Mouse (Mus musculus) neutrophil, adult 5-6 weeks (primary cell): ENCODE data around the gene Kirrel3. TPM values are rescaled to one million over a fixed set of nuclear protein-coding genes. Genes with fewer than 3 reads are reported as not detected.

Experiments used
- ATAC-seq: fragments of 151-379, 151-347 bp; 2 replicates; pipeline ENCODE4 v1.8.0; 2017; ENCODE audit warnings: mild to moderate bottlenecking, moderate TSS enrichment; ENCODE audit not compliant: insufficient number of reproducible peaks, poor library complexity, low FRiP score, severe bottlenecking; ENCODE audit errors: extremely low read depth
- total RNA-seq: library from RNA; stranded (forward); fragments of 200-1000 nt; gene quantifications from 2 replicates; pipeline ENCODE4 v1.2.3, GENCODE M21; 2017

Gene Kirrel3
- total RNA-seq, 1 experiment from 2014 or later, result not detected

DNA sequence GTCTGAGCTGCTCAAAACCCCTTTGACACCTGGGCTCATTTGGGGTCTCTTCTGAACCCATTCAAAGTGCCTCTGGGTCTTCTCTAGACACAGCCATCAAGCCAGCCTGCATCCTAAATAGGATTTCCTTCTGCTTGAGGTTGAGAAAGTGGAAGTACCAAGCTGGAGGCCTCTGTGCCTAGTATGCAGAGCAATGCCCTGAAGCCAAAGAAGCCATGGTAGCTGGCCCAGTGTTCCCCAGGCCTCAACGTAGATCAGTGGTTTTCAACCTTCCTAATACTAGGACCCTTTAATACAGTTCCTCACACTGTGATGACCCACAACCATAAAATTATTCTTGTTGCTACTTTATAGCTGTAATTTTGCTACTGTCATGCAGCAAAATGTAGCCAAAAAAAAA lies 167.4 kb downstream of the Kirrel3 start:
- ATAC-seq, result no peak

DNA sequence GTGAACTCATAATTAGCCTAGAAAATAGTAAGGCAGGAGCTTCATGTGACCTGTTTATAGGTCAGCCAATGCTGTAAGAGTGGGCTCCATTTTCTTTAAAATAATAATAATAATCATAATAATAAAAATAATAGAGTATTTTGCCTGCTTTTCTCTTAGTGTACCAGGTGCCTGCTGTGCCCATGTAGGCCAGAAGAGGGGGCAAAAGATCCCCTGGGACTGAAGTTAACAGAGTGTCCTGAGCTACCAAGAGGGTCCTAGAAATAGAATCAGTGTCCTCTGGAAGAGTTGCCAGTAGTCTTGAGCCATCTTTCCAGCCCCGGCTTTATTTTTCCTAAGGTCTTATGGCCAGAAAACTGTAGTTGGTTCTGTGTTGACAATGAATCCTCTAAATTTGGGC lies 174.9 kb downstream of the Kirrel3 start:
- no peak for ATAC-seq

DNA sequence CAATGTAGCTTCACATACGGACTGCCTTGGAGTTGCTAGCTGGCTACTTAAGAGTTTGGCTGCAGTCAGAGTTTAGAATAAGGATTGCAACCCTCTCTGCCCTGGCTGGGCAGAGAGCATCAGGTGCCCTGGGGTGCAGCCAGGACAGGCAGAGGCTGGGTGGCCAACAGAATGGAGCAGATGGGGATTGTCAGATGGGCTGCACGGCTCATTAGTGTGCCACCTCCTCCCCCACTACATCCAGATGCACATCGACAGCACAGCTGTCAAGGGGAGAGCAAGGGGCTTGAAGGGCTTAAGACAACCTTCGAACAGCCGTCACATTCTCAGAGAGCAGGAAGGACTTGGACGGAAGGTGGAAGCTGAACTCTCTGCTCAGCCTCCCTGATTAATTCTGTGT lies 177.7 kb downstream of the Kirrel3 start:
- ATAC-seq, result no peak

- ATAC-seq, result no peak
Observed at GRCm38 (mm10) chr9:34665361-34666129, 179.9 kb downstream of the Kirrel3 start.

GRCm38 (mm10) chr9:34667182-34667581 lies 181.5 kb downstream of the Kirrel3 start:
- ATAC-seq, result no peak

DNA sequence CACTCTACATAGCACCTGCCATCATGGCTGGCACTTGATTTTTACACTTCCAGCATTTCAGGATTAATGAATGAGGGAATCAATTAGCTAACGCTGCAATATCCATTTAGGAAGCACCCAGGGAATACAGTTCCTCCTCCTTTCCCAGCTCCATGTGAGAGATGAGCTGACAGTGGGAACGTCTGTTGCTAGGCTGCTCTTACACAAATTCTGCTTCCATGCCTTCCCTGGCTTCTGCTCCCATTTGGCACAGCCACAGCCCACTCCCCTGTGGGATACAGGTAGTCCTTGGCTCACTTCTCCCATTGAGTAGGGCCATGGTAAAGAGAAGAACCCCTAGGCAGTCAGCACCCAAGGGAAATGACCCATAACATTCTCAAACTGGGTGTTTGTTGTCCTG lies 185.2 kb downstream of the Kirrel3 start:
- no peak for ATAC-seq

- no peak for ATAC-seq
Observed at GRCm38 (mm10) chr9:34686798-34687197, 201.1 kb downstream of the Kirrel3 start.

DNA sequence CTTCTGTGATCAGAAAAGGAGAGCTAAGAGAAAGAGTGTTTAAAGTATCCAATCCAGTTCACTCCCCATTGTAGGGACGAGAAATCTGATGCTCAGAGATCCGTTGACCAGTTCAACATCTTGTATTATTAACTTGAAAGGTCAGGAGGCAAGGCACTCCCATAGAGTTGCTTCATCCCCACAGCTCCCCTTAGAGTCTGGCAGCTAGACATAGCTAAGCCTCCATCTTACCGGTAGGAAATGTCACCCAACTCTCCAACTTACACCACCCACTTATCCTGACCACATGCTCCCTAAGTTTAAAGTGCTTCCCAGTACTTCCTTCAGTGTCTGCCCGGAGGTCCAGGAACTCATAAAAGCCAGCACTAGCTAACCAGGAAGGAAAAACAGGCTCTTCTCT lies 202.7 kb downstream of the Kirrel3 start:
- ATAC-seq, result no peak

DNA sequence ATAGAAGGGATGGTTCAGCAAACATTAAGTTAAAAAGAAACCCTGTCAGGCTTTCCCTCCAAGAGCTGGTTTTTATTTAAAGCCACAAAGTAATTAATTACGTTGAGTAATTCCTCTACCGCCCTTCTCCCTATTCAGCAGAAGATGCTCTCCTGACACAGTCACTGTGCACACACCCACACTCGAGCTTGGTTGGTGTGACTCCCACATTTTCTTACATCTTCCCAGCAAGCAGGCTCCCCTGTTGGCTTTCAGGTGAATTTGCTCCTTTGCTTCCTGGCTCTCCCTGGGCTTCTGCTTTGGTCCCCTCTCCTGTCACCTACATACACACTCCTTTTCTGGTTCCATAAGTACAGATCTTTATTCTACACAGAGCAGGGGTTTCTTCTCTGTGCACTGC lies 203.7 kb downstream of the Kirrel3 start:
- ATAC-seq, result no peak

DNA sequence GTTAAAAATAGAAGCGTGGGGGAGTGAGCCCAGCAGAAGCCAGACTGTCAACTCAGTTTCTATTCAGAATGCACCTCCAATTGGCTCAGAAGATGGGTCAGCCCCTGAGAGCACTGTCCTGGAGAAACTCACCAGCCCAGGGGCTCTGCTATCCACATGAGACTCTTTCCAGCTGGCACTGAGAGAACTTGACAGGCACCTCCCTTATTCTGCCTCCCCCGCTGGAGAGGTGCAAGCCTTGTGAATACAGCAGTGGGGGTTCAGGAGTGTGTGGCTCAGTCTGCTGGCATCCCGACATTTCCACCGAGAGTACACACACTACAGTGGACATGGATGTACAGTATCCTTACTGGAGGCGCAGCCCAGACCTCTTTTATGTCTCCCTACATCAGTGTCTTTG lies 210.0 kb downstream of the Kirrel3 start:
- ATAC-seq, result no peak

GRCm38 (mm10) chr9:34703547-34704300 lies 218.0 kb downstream of the Kirrel3 start:
- no peak for ATAC-seq

- ATAC-seq, result no peak
Observed at GRCm38 (mm10) chr9:34704357-34704756, 218.7 kb downstream of the Kirrel3 start.

DNA sequence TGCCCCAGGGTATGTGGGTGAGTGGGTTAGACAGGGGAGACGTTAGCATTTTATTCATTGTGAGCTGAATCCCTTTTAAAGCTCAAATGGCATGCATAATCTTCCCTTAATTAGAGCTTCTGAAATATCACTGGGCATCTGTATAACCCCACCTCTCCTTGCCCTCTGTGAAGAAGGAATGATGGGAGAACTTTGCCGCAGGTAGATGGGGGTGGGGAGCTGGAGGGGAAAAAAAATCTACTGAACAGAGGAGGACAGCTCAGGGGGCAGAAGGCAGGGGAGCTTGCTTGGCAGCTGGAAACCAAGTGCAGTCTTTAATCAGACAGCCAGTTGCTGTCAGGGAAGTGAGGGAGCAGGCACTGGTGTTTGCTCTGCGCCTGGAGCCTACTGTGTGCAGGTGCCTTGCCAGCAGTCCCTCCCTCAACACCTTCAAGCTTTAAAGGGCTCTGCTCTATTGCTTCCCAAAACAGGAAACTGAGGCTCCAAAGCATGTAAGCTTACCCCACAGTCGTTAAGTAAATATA lies 220.7 kb downstream of the Kirrel3 start:
- no peak for ATAC-seq

GRCm38 (mm10) chr9:34708691-34709090 lies 223.0 kb downstream of the Kirrel3 start:
- no peak for ATAC-seq

DNA sequence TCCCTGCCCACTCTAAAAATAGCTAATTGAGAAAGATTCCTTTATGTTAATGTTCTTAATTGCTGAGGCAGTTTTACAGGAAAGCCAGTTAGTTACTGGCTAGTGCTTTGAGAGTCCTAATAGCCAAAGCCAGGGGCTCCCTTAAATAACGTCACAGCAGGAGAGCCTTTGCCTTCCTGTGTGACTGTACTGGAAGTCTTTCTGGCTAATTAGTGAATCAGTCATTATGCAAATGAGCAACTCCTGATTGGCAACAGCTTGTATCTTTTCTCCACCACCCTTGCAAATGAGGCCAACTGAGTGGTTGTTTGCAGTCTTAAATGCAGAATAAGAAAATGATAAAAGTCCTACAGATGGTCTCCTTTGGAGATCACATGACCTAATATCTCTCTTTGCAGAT lies 226.3 kb downstream of the Kirrel3 start:
- no peak for ATAC-seq

- no peak for ATAC-seq
Observed at GRCm38 (mm10) chr9:34712996-34713395, 227.3 kb downstream of the Kirrel3 start.

DNA sequence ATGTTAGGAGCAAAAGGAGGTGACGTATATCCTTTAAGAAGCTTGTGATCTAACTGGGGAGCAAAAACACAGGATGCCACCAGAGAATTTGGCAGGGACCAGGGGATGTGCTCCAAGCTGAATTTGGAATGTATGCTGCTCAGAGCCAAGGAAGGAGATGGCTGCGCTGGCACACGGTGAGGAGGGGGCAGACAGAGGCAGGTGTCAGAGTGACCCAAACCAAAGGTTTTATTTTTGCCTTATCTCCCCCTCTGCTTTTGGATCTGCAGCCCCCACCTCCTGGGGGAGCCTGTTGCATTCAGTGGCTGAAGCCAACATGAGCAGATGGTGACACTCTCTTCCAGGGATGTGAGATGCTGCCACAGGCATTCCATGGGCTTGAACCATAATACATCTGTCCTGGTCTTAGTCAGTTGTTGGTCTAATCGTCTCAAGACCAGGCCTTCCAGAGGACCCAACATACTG lies 227.8 kb downstream of the Kirrel3 start:
- ATAC-seq, result no peak

DNA sequence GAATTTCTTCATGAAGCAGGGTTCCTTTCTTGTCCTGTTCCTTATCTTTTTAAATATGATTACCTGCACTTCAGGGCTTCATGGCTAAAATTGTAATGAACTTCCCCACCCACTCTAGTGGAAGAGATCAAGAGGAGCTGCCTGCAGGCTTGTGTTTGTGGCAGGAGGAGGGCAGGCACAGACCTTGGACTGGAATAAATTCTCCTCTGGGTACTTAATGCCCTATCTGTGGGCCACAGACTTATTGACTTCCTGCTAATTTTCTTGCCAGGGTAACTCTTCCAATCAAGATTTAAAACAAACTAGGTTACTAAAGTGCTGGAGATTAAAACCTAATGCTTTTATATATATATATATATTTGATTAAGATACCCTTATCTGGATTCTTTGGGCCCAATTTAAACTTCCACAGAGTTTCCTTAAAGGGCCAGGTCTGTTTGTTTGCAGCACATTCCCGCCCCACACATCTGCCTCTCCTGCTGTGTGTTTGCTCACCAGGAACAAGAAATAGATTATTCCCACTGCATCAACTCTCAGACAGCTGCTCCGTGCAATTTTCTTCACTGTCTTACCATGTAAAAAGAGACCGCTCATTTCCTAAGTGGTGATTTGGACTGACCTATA lies 229.4 kb downstream of the Kirrel3 start:
- no peak for ATAC-seq

GRCm38 (mm10) chr9:34716476-34716875 lies 230.8 kb downstream of the Kirrel3 start:
- ATAC-seq, result no peak
